Mouse (Mus musculus): ENCODE results near the gene Nrip3. TPM values are rescaled to one million over a fixed set of nuclear protein-coding genes. Genes with fewer than 3 reads are reported as not detected.

The Nrip3 gene
- 0.87 and 1.2 TPM in 2 replicates for polyA plus RNA-seq (2015; fragmentation: Nextera tagmentation; extraction: Ambion mirVana)

DNA sequence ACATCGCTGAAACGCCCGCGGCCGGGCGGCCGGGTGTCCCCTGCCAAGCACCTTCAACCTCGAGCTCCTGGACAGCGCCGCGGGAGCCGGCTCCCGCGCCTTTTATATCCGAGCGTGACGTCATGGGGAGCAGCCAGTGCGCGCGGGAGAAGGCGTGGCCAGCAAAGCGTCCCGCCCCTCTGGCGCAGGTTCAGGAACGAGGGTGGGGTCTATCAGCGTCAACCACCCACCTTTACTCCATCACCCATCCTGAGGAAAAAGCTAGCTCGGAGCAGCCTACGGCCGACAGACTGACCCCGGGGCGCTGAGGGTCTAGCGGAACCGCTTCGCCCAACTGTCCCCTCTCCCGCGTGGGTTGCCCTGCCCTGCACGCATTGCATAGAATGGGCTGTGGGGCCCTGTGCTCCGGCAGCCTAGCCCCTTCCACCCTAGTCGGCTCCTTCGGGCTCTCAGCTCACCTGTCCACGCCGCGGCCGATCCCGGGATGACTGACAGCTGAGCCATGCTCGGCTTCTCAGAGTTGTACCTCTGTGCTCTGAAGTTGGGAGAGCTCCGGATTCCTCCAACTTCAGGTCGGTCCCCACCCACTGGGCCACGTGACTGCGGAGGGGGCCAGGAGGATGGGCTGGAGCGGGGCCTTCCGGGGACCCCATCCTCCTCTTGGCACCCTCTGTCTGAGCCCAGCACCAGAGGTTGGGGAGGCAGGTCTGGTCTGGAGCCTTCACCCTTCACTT is at the start of gene Nrip3:
Nrip3 (minus strand) TSS at position 556 of the 734 bp plus-strand sequence.
- peak; percentile 84 for ATAC-seq (ENCODE audit: insufficient read depth, low FRiP score)

DNA sequence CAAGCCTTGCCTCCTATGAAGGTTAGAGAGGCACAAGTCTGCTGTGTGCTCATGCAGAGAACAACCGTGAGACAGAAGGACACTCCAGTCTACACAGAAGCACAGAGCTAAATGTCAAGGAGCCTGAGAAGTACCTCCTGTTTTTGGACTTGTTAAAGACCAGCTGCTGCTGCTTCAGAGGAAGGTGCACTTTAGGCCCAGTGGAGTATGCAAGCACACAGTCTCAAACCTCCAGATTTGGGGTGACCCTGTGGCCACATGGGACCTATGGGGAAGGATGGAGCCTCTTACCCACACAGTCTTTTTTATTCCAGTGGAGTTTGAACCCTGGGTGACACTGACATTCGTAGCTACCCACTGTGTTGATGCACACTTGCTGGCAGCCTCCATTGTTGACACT is 49.6 kb upstream of the Nrip3 start:
- Histone ChIP-seq H3K27me3 (ENCODE audit: control insufficient read depth, insufficient read depth, low read length) (no peaks in the 10 kb centered on the region), H3K9ac (ENCODE audit: low read length) (no peak overlapping the region), H3K27ac (ENCODE audit: low read length) (no peak overlapping the region)

More for the DNA sequence above, at the start of gene Nrip3:
- H3K4me2 ChIP-seq (ENCODE audit: low read depth, low read length), result peak within 1 kb of the TSS; percentile 98
- no peak within 1 kb of the TSS for H3K27ac ChIP-seq (ENCODE audit: low read length)
- 0 out of 2 replicates have a peak, but pooled peaks cover 6% of the 10 kb centered on the region for H3K4me1 ChIP-seq (ENCODE audit: control insufficient read depth, insufficient read depth, low read length)
- H3K27me3 ChIP-seq (ENCODE audit: control insufficient read depth, insufficient read depth, low read length), result peaks cover 14% of the 10 kb centered on the region
- no peaks in the 10 kb centered on the region for H3K36me3 ChIP-seq (ENCODE audit: control insufficient read depth, insufficient read depth, low read length)
- no peaks in the 10 kb centered on the region for H3K9me3 ChIP-seq (replicated peaks; ENCODE audit: control insufficient read depth, low read length)
- peak within 1 kb of the TSS; percentile 57 for H3K9ac ChIP-seq (ENCODE audit: low read length)
- WGBS, result 1% methylated on average over 52 of the region's 52 CpGs
- H3K4me3 ChIP-seq (replicated peaks; ENCODE audit: low read length), result peak within 1 kb of the TSS; percentile 51

DNA sequence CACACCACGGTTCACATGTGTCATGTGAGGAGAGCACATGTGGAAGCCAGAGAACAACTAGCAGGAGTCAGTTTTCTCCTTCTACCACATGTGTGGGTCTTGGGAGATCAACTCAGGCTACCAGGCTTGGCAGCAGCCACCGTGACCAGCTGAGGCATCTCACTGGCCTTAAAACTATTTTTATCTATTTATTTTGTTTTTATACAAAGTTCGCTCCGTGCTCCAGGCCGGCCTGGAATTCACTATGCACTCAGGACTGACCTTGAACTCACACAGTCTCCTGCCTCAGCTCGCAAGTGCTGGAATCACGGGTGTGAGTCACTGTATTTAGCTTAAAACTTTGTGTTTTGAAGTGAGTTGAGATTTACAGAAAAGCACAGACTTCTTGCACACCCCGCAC is 45.1 kb upstream of the Nrip3 start:
- WGBS, result 47% methylated on average over 8 of the region's 8 CpGs

More for the DNA sequence above, 49.6 kb upstream of the Nrip3 start:
- no peaks in the 10 kb centered on the region for H3K9me3 ChIP-seq (replicated peaks; ENCODE audit: control insufficient read depth, low read length)
- H3K36me3 ChIP-seq (ENCODE audit: control insufficient read depth, insufficient read depth, low read length), result no peaks in the 10 kb centered on the region
- no peak overlapping the region for H3K4me3 ChIP-seq (replicated peaks; ENCODE audit: low read length)
- ATAC-seq (ENCODE audit: insufficient read depth, low FRiP score), result peak; percentile 26; the same call in 1 of the 2 replicates
- 57% methylated on average over 2 of the region's 2 CpGs for WGBS
- peaks cover 4% of the 10 kb centered on the region for H3K4me1 ChIP-seq (ENCODE audit: control insufficient read depth, insufficient read depth, low read length)
- no peak overlapping the region for H3K4me2 ChIP-seq (ENCODE audit: low read depth, low read length)

DNA sequence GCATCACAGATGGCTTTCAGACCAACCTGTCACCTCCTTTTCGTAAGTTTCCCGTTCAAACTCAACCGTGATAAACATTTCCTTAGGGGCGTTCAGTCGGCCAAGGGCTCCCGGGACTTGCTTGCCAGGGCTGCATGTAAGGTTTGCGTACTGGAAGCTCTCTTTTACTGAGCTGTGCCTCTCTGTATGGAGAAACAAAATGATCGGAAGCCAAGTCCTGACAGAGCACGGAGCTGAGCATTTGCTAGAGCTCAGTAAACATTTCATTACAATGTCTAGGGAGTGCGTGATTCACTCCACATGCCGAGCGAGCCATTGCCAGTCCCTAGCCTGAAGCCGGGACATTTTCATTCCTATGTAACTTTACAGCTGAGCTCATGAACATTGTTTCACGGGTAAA is 43.5 kb upstream of the Nrip3 start:
- H3K27me3 ChIP-seq (ENCODE audit: control insufficient read depth, insufficient read depth, low read length), result no peaks in the 10 kb centered on the region
- peak overlapping the region; percentile 27; the same call in 1 of the 2 replicates for H3K4me2 ChIP-seq (ENCODE audit: low read depth, low read length)
- no peaks in the 10 kb centered on the region for H3K9me3 ChIP-seq (replicated peaks; ENCODE audit: control insufficient read depth, low read length)
- peak overlapping the region; percentile 35 for H3K27ac ChIP-seq (ENCODE audit: low read length)
- WGBS, result 42% methylated on average over 14 of the region's 14 CpGs
- H3K4me3 ChIP-seq (replicated peaks; ENCODE audit: low read length), result no peak overlapping the region
- 0 out of 2 replicates have a peak overlapping the region, but pooled peaks have one; percentile 5 for H3K9ac ChIP-seq (ENCODE audit: low read length)
- no peaks in the 10 kb centered on the region for H3K36me3 ChIP-seq (ENCODE audit: control insufficient read depth, insufficient read depth, low read length)
- 0 out of 2 replicates have a peak, but pooled peaks cover 3% of the 10 kb centered on the region for H3K4me1 ChIP-seq (ENCODE audit: control insufficient read depth, insufficient read depth, low read length)
- peak; percentile 72 for ATAC-seq (ENCODE audit: insufficient read depth, low FRiP score)

More for the DNA sequence above, 45.1 kb upstream of the Nrip3 start:
- Histone ChIP-seq H3K9ac (ENCODE audit: low read length) (no peak overlapping the region), H3K4me2 (ENCODE audit: low read depth, low read length) (no peak overlapping the region), H3K36me3 (ENCODE audit: control insufficient read depth, insufficient read depth, low read length) (no peaks in the 10 kb centered on the region), H3K27ac (ENCODE audit: low read length) (no peak overlapping the region; the same call in 1 of the 2 replicates), H3K27me3 (ENCODE audit: control insufficient read depth, insufficient read depth, low read length) (no peaks in the 10 kb centered on the region), H3K9me3 (replicated peaks; ENCODE audit: control insufficient read depth, low read length) (no peaks in the 10 kb centered on the region), H3K4me3 (replicated peaks; ENCODE audit: low read length) (no peak overlapping the region), H3K4me1 (ENCODE audit: control insufficient read depth, insufficient read depth, low read length) (0 out of 2 replicates have a peak, but pooled peaks cover 3% of the 10 kb centered on the region)
- ATAC-seq (ENCODE audit: insufficient read depth, low FRiP score), result 0 out of 2 replicates have a peak, but pooled peaks have one; percentile 16

DNA sequence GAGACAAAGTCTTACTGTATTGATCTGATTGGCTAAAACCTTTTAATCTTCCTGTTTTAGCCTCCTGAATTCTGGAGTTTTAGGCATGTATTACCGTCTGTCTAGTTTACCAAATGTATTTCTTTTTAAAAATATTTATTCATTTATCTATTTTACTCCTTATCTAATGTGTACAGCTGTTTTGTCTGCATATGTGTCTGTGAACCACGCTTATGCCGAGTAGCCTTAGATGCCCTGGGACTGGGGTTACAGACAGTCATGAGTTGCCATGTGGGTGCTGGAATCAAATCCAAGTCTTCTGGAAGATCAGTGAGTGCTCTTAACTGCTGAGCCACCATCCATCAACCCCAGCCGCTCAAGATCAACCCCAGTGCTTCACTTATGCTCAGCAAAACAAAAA is 36.8 kb upstream of the Nrip3 start:
- no peaks in the 10 kb centered on the region for H3K27me3 ChIP-seq (ENCODE audit: control insufficient read depth, insufficient read depth, low read length)
- no peak overlapping the region for H3K27ac ChIP-seq (ENCODE audit: low read length)
- no peak overlapping the region for H3K4me3 ChIP-seq (replicated peaks; ENCODE audit: low read length)
- no peaks in the 10 kb centered on the region for H3K36me3 ChIP-seq (ENCODE audit: control insufficient read depth, insufficient read depth, low read length)
- H3K9ac ChIP-seq (ENCODE audit: low read length), result no peak overlapping the region
- H3K4me2 ChIP-seq (ENCODE audit: low read depth, low read length), result no peak overlapping the region
- no peak for ATAC-seq (ENCODE audit: insufficient read depth, low FRiP score)
- WGBS, result 77% methylated on average over 4 of the region's 4 CpGs
- H3K9me3 ChIP-seq (replicated peaks; ENCODE audit: control insufficient read depth, low read length), result no peaks in the 10 kb centered on the region
- H3K4me1 ChIP-seq (ENCODE audit: control insufficient read depth, insufficient read depth, low read length), result no peaks in the 10 kb centered on the region

DNA sequence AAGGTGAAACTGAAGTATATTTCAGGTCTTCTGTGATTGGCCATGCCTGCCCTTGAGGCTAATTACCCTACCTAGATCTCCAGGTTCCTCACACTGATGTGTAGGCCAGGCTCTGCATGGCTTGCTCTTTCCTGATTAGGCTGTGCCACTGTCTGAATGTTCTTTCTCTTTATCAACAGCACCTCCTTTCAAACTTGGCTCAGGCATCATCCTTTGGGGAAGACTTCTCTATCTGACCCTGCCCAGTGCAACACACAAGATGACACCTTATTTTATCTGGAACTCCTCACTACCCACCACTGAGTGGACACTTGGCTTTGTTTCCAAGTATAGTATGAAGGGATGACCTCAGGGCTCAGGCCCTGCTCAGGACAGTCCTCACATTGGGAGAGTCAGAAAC is 36.1 kb upstream of the Nrip3 start:
- no peak overlapping the region for H3K9ac ChIP-seq (ENCODE audit: low read length)
- ATAC-seq (ENCODE audit: insufficient read depth, low FRiP score), result no peak
- no peaks in the 10 kb centered on the region for H3K27me3 ChIP-seq (ENCODE audit: control insufficient read depth, insufficient read depth, low read length)
- no peaks in the 10 kb centered on the region for H3K36me3 ChIP-seq (ENCODE audit: control insufficient read depth, insufficient read depth, low read length)
- H3K9me3 ChIP-seq (replicated peaks; ENCODE audit: control insufficient read depth, low read length), result no peaks in the 10 kb centered on the region
- H3K27ac ChIP-seq (ENCODE audit: low read length), result no peak overlapping the region
- no peak overlapping the region for H3K4me3 ChIP-seq (replicated peaks; ENCODE audit: low read length)
- no peak overlapping the region for H3K4me2 ChIP-seq (ENCODE audit: low read depth, low read length)
- no peaks in the 10 kb centered on the region for H3K4me1 ChIP-seq (ENCODE audit: control insufficient read depth, insufficient read depth, low read length)

DNA sequence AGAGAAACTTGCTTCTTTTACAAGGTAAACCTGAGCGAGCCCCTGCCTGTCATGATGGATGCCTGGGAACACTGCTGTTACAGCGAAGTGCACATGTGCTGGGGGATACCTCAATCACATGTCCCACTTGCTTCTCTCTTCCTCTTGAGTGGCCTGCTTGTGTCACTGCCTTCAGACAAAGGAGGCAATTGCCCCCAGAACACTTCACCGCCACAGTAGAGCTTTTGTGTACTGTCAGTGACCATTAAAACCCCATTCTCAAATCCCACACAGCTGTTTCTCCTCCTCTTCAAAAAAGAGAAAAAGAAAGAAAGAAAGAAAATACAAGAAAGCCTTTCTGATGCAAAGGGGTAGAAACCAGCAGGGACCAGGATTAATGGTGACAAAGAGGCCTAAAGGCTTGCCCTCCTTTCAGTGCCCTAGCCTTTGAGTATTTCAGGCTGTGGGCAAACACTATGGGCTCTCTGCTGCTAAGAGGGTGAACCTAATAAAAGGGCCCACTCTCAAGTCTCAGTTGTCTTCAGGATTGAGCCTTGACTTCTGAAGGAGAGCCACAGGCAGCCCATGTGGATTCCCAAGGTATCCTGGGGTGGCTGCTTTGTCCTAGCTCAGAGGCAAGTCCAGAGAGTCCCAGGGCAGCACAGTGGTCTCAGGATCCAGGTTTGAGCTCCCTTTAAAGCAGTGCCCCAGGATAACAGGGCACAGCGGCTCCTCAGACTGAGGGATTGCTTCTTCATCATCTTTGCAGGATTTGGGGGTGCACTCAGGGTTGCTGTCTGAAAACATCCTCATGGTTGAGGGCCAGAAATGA is 31.7 kb upstream of the Nrip3 start:
- WGBS, result 65% methylated on average over 4 of the region's 4 CpGs
- H3K4me3 ChIP-seq (replicated peaks; ENCODE audit: low read length), result no peak overlapping the region
- no peaks in the 10 kb centered on the region for H3K36me3 ChIP-seq (ENCODE audit: control insufficient read depth, insufficient read depth, low read length)
- H3K9me3 ChIP-seq (replicated peaks; ENCODE audit: control insufficient read depth, low read length), result no peaks in the 10 kb centered on the region
- no peak for ATAC-seq (ENCODE audit: insufficient read depth, low FRiP score)
- no peak overlapping the region for H3K4me2 ChIP-seq (ENCODE audit: low read depth, low read length)
- H3K4me1 ChIP-seq (ENCODE audit: control insufficient read depth, insufficient read depth, low read length), result no peaks in the 10 kb centered on the region
- H3K27me3 ChIP-seq (ENCODE audit: control insufficient read depth, insufficient read depth, low read length), result no peaks in the 10 kb centered on the region
- no peak overlapping the region for H3K9ac ChIP-seq (ENCODE audit: low read length)
- no peak overlapping the region for H3K27ac ChIP-seq (ENCODE audit: low read length)

DNA sequence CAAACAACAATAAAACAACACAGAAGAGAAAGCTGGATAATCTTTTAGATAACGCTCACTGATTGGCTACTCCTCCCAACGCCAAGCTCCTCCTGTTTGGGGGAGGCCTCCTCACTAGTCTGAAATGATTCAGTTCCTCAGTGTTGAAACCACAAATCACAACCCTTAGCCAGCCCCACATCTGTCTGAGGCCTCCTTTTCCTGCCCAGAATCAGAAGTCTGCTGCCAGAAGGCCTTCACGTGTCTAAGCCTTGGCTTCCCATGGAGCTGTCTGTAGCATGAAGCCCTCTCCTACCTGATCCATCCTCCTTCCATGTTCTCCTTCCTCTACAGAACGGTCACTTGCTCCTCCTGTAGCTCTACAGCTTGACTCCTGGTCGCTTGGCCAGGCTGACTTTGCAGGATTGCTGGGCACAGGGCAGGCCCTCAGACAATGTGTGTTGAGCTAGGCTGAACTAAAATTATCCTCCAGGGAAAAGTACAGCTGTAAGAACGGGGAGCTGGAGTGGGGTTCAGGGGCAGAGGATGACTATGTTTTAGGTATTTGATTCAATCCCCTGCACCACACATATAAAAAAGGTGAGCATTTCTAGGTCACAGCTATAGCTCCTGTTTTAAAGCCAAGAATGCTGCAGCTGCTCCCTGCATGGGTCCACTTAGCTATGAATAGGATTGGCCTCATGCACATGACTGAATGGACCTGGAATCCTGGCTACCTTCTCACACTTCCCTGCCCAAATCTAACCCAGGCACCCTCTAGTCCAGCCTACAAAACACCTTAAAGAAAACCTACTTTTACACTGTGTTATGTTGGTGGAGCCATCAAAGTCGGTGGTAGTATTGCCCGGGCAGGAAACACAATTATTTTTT is 26.0 kb upstream of the Nrip3 start:
- Histone ChIP-seq H3K27ac (ENCODE audit: low read length) (no peak overlapping the region), H3K27me3 (ENCODE audit: control insufficient read depth, insufficient read depth, low read length) (no peaks in the 10 kb centered on the region), H3K36me3 (ENCODE audit: control insufficient read depth, insufficient read depth, low read length) (no peaks in the 10 kb centered on the region), H3K9me3 (replicated peaks; ENCODE audit: control insufficient read depth, low read length) (no peaks in the 10 kb centered on the region), H3K4me2 (ENCODE audit: low read depth, low read length) (no peak overlapping the region), H3K4me3 (replicated peaks; ENCODE audit: low read length) (no peak overlapping the region), H3K9ac (ENCODE audit: low read length) (no peak overlapping the region), H3K4me1 (ENCODE audit: control insufficient read depth, insufficient read depth, low read length) (no peaks in the 10 kb centered on the region)
- no peak for ATAC-seq (ENCODE audit: insufficient read depth, low FRiP score)
- 78% methylated on average over 8 of the region's 8 CpGs for WGBS
